Mouse (Mus musculus) cerebellum, adult 2 months (tissue): ENCODE data around the gene 1810010H24Rik. TPM values are rescaled to one million over a fixed set of nuclear protein-coding genes. Genes with fewer than 3 reads are reported as not detected.
"Not testable (repeated sequence)": the region's sequence is repeated elsewhere in the genome, so short reads cannot be mapped to it uniquely, and the experiment has no call there.

Experiments used
- DNase-seq, 2 experiments: peaks; one replicate each; pipeline ENCODE4 v3.0.0; 2021
- H3K27ac ChIP-seq: fragments of 200-500 bp; 2 replicates; pipeline ENCODE4 v1.5.1; 2012; ENCODE audit warnings: low read length, control low read depth, inconsistent platforms; ENCODE audit not compliant: insufficient read depth
- H3K27me3 ChIP-seq: fragments of 200-500 bp; 2 replicates; pipeline ENCODE4 v1.6.1; 2012; ENCODE audit warnings: inconsistent platforms, mild to moderate bottlenecking, low read length, moderate library complexity; ENCODE audit not compliant: control insufficient read depth, insufficient read depth
- H3K4me1 ChIP-seq: fragments of 200-500 bp; 2 replicates; pipeline ENCODE4 v1.6.1; 2011; ENCODE audit warnings: low read length; ENCODE audit not compliant: control insufficient read depth, insufficient read depth
- H3K4me3 ChIP-seq: fragments of 200-500 bp; replicated peaks from 2 replicates; pipeline ENCODE3; 2011; ENCODE audit warnings: mild to moderate bottlenecking, low read depth, low read length, control low read depth; ENCODE audit not compliant: insufficient read depth
- CTCF ChIP-seq: fragments of 200-500 bp; IDR thresholded peaks from 2 replicates; pipeline ENCODE4 v1.5.1; 2011; ENCODE audit warnings: low read depth, mild to moderate bottlenecking, control low read depth, low read length, moderate library complexity, borderline replicate concordance; ENCODE audit not compliant: insufficient read depth
- POLR2A ChIP-seq: fragments of 200-500 bp; IDR thresholded peaks from 2 replicates; pipeline ENCODE4 v1.6.1; 2011; ENCODE audit warnings: low read length, control low read depth, borderline replicate concordance; ENCODE audit not compliant: insufficient read depth
- WGBS: fragments of 180-500 bp; shearing (Covaris S2); methylation state at CpG from one replicate; pipeline ENCODE4 v1.1.7; 2018; 5-methylcytosine and 5-hydroxymethylcytosine counted together
- polyA plus RNA-seq: library from polyadenylated mRNA; depleted of rRNA; stranded (reverse); fragments of >200 nt; gene quantifications from 2 replicates; pipeline ENCODE4 v1.2.3, GENCODE M21; 2012

Gene 1810010H24Rik
- polyA plus RNA-seq, 1 experiment, result 6.8 TPM

GRCm38 (mm10) chr11:107016893-107017292, 8.6 kb upstream of the 1810010H24Rik start:
- no peak overlapping the region for H3K27ac ChIP-seq
- no peaks in the 10 kb centered on the region for H3K4me1 ChIP-seq
- no peak for DNase-seq
- no peak overlapping the region for H3K4me3 ChIP-seq
- H3K27me3 ChIP-seq, result no peaks in the 10 kb centered on the region
- TF ChIP-seq POLR2A, result no peak
- no peak for TF ChIP-seq CTCF
- WGBS, result 42% methylated on average over 1 of the region's 1 CpGs

GRCm38 (mm10) chr11:107017339-107017886, 8.1 kb upstream of the 1810010H24Rik start:
- 63% methylated on average over 6 of the region's 6 CpGs for WGBS
- TF ChIP-seq CTCF (no peak), POLR2A (no peak)
- no peak for DNase-seq
- Histone ChIP-seq H3K4me3 (no peak overlapping the region), H3K27ac (no peak overlapping the region), H3K27me3 (no peaks in the 10 kb centered on the region), H3K4me1 (no peaks in the 10 kb centered on the region)

GRCm38 (mm10) chr11:107018606-107019005, 6.9 kb upstream of the 1810010H24Rik start:
- WGBS, result 35% methylated on average over 8 of the region's 8 CpGs
- no peak for DNase-seq
- Histone ChIP-seq H3K27me3 (no peaks in the 10 kb centered on the region), H3K4me3 (no peak overlapping the region), H3K4me1 (no peaks in the 10 kb centered on the region), H3K27ac (no peak overlapping the region)
- TF ChIP-seq POLR2A (no peak), CTCF (peak; percentile 39; the same call in 1 of the 2 replicates)

DNA sequence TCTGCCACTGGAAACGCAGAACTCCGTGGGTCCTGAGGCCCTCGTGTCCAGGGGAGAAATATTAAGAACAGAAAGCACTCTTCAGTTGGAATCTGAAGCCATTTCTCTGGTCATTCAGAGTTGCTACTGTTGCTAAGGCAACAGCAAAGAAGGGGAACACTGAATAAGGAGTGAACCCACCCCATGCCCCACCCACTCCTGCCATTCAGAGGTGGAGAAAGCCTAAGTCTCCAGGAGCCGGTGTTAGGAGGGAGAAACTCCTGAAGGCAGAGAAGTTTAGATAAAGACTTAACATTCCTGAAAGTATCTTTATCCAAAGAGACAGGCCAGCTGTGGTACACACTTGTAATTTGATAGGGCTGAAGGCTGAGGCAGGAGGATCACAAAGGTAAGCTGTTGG, 6.2 kb upstream of the 1810010H24Rik start:
- 54% methylated on average over 4 of the region's 4 CpGs for WGBS
- Histone ChIP-seq H3K27me3 (no peaks in the 10 kb centered on the region), H3K4me3 (no peak overlapping the region), H3K4me1 (no peaks in the 10 kb centered on the region), H3K27ac (no peak overlapping the region)
- no peak for DNase-seq
- no peak for TF ChIP-seq CTCF
- TF ChIP-seq POLR2A, result no peak

- not testable (repeated sequence) for H3K27me3 ChIP-seq, H3K27ac ChIP-seq, H3K4me1 ChIP-seq, H3K4me3 ChIP-seq, DNase-seq
- WGBS, result 79% methylated on average over 5 of the region's 5 CpGs
Observed at GRCm38 (mm10) chr11:107019722-107020121, 5.8 kb upstream of the 1810010H24Rik start.

DNA sequence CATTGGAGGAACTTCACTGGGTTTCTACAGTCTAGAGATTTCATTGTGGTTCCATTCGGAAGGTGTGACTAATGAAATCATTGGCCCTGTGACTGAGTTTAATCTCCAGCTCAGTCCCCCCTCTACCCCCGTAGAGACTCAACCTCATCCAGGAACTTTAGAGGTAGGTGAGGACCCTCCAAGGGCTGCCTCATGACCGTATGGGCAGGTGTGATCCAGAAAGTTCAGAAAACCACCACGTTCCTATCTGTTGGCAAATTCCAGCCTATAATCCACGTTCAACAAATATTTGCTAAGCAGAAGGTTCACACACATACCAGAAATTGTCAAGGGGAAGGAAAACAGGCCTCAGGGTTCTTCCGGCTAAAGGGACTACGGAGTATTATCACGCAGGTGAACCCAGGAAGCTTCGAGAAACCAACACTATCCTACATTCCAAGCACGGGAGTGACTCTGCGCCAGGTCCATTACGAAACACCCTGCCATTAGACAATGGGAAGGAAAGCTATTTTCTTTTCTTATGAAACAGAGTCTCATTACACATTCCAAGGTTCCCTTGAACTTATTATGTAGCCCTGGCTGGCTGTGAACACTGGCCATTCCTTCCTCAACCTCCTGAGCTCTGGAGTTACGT, 3.3 kb upstream of the 1810010H24Rik start:
- Histone ChIP-seq H3K27ac (no peak overlapping the region), H3K27me3 (no peaks in the 10 kb centered on the region), H3K4me3 (no peak overlapping the region), H3K4me1 (peaks cover 4% of the 10 kb centered on the region)
- TF ChIP-seq POLR2A (no peak), CTCF (no peak)
- DNase-seq, result no peak
- WGBS, result 93% methylated on average over 13 of the region's 13 CpGs

GRCm38 (mm10) chr11:107024406-107024805, 1.1 kb upstream of the 1810010H24Rik start:
- WGBS, result 70% methylated on average over 4 of the region's 4 CpGs
- Histone ChIP-seq H3K27ac (no peak overlapping the region), H3K4me1 (peaks cover 4% of the 10 kb centered on the region), H3K4me3 (no peak overlapping the region), H3K27me3 (no peaks in the 10 kb centered on the region)
- no peak for DNase-seq
- TF ChIP-seq CTCF (no peak), POLR2A (no peak)

- WGBS, result 8% methylated on average over 12 of the region's 12 CpGs
- Histone ChIP-seq H3K4me3 (peak overlapping the region; percentile 97), H3K27me3 (no peaks in the 10 kb centered on the region), H3K4me1 (peaks cover 4% of the 10 kb centered on the region), H3K27ac (no peak overlapping the region; the same call in 1 of the 2 replicates)
- DNase-seq, result peak; percentile 41 to 43
- TF ChIP-seq CTCF, result no peak
- TF ChIP-seq POLR2A, result no peak
Observed at GRCm38 (mm10) chr11:107026554-107027430, 1.3 kb downstream of the 1810010H24Rik start.
